Mouse (Mus musculus) cerebellum, adult 2 months (tissue): ENCODE data around the gene Erlin1.

Experiments used
- CTCF ChIP-seq: fragments of 200-500 bp; IDR thresholded peaks from 2 replicates; pipeline ENCODE4 v1.5.1; 2011; ENCODE audit warnings: low read depth, mild to moderate bottlenecking, control low read depth, low read length, moderate library complexity, borderline replicate concordance; ENCODE audit not compliant: insufficient read depth
- POLR2A ChIP-seq: fragments of 200-500 bp; IDR thresholded peaks from 2 replicates; pipeline ENCODE4 v1.6.1; 2011; ENCODE audit warnings: low read length, control low read depth, borderline replicate concordance; ENCODE audit not compliant: insufficient read depth

- no peak for TF ChIP-seq CTCF
- no peak for TF ChIP-seq POLR2A
These were observed 5.4 kb upstream of the Erlin1 start for GRCm38 (mm10) chr19:44074986-44075385.
